Mouse (Mus musculus): ENCODE data around the gene Wdr24. TPM values are rescaled to one million over a fixed set of nuclear protein-coding genes. Genes with fewer than 3 reads are reported as not detected.

Gene Wdr24
- total RNA-seq, 2 experiments from 2014 or later: 26.8 to 30.9 TPM

GRCm38 (mm10) chr17:25842509-25842908 lies 19.1 kb downstream of the Wdr24 start:
- H3K27ac ChIP-seq: no peak overlapping the region
- no peak overlapping the region for H3K4me3 ChIP-seq
- DNase-seq (ENCODE audit: extremely low spot score in 1 of 2, low spot score in 2 of 2): no peak
- no peak for TF ChIP-seq CTCF (IDR thresholded peaks at IDR 0.05)
- intact Hi-C loops (cut with DNase I): no loop called here

DNA sequence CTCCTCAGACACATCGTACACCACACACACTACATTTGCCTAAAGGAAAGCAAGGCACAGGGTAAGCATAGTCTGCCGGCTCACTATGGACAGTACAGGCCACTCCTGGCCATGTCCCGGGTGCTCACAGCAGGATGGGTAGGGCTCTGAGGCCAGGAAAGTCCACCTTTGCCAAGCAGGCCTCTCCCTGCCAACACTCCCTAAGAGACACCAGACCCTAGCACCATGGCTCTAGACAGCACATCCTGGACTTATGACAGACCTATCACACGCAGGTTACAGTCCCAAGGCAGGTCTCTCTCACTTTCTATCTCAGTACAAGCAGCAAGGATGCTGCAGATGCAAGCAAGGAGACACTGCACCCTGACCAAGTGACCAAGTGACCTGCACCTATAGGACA lies 19.7 kb downstream of the Wdr24 start:
- intact Hi-C loops (cut with DNase I): no loop called here
- no peak for DNase-seq (ENCODE audit: extremely low spot score in 1 of 2, low spot score in 2 of 2)
- TF ChIP-seq CTCF (IDR thresholded peaks at IDR 0.05): no peak
- Histone ChIP-seq H3K27ac (no peak overlapping the region), H3K4me3 (peak overlapping the region; percentile 85)

GRCm38 (mm10) chr17:25843636-25844395 lies 20.4 kb downstream of the Wdr24 start:
- DNase-seq (ENCODE audit: extremely low spot score in 1 of 2, low spot score in 2 of 2): peak in 1 of 2 experiments; percentile 39
- no peak; the same call in 1 of the 2 replicates for TF ChIP-seq CTCF (IDR thresholded peaks at IDR 0.05)
- Histone ChIP-seq H3K4me3 (peak overlapping the region; percentile 85), H3K27ac (peak overlapping the region; percentile 92)
- intact Hi-C loops (cut with DNase I): no loop called here

- H3K27ac ChIP-seq: peak within 1 kb of the TSS; percentile 92
- peak within 1 kb of the TSS; percentile 85 for H3K4me3 ChIP-seq
- peak; percentile 52 for TF ChIP-seq CTCF (IDR thresholded peaks at IDR 0.05)
- DNase-seq (ENCODE audit: extremely low spot score in 1 of 2, low spot score in 2 of 2): peak; percentile 93 to 94
- intact Hi-C loops (cut with DNase I): no loop called here
These were observed 21.0 kb downstream of the Wdr24 start, which contains the start of gene Rhot2 for GRCm38 (mm10) chr17:25844396-25844901. Rhot2 (minus strand) TSS chr17:25844851.

DNA sequence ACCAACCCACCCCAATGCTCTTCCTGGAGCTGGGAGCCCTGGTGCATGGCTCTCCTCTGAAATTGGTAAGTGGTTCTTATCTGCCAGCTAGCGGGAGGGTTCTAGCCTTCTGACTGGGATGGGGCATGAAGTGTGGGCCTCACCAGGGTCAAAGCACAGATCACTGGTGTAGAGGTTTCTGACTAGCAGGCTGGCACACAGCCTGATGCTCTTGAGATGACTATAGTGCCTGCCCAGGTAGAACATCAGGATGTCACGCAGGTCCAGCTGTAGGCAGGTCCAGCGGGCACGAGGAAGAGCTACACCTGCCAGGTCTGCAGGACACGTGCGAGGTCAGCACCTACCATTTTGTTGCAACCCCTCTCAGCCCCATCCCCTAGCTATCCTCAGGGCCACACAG lies 36.8 kb downstream of the Wdr24 start:
- Histone ChIP-seq H3K4me3 (no peak overlapping the region), H3K27ac (no peak overlapping the region)
- no peak for DNase-seq (ENCODE audit: extremely low spot score in 1 of 2, low spot score in 2 of 2)
- intact Hi-C loops (cut with DNase I): no loop called here
- no peak for TF ChIP-seq CTCF (IDR thresholded peaks at IDR 0.05)

GRCm38 (mm10) chr17:25860832-25861703 lies 37.6 kb downstream of the Wdr24 start, which contains the start of gene Wdr90:
Wdr90 (minus strand) TSS chr17:25861501.
- H3K27ac ChIP-seq: peak within 1 kb of the TSS; percentile 97
- peak within 1 kb of the TSS; percentile 73 for H3K4me3 ChIP-seq
- intact Hi-C loops (cut with DNase I): no loop called here
- peak; percentile 22; the same call in 1 of the 2 replicates for TF ChIP-seq CTCF (IDR thresholded peaks at IDR 0.05)
- DNase-seq (ENCODE audit: extremely low spot score in 1 of 2, low spot score in 2 of 2): peak; percentile 93 to 94

GRCm38 (mm10) chr17:25861704-25862612 lies 38.5 kb downstream of the Wdr24 start:
- intact Hi-C loops (cut with DNase I): no loop called here
- H3K4me3 ChIP-seq: peak overlapping the region; percentile 73
- DNase-seq (ENCODE audit: extremely low spot score in 1 of 2, low spot score in 2 of 2): no peak
- TF ChIP-seq CTCF (IDR thresholded peaks at IDR 0.05): no peak
- peak overlapping the region; percentile 97 for H3K27ac ChIP-seq

DNA sequence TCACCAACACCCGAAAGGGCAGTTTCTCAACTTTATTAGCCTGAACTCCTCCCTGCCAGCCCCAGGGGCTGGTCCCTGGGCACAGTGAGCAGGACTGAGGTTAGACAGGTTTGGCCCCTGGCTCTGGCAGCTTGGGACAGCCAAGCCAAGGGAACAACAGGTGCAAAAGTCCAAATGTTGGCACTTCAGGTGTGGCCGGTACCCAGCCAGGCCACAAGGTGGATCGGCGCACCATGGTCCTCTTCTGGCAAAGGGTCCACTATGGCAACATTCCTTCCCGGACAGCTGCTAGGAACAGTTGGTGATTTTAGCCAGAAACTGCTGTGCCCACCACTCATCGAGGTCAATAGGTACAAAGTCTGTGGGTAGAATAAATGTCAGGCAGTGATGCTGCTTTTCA lies 40.3 kb downstream of the Wdr24 start:
- no peak for DNase-seq (ENCODE audit: extremely low spot score in 1 of 2, low spot score in 2 of 2)
- intact Hi-C loops (cut with DNase I): no loop called here
- Histone ChIP-seq H3K27ac (no peak overlapping the region), H3K4me3 (no peak overlapping the region)
- no peak for TF ChIP-seq CTCF (IDR thresholded peaks at IDR 0.05)

DNA sequence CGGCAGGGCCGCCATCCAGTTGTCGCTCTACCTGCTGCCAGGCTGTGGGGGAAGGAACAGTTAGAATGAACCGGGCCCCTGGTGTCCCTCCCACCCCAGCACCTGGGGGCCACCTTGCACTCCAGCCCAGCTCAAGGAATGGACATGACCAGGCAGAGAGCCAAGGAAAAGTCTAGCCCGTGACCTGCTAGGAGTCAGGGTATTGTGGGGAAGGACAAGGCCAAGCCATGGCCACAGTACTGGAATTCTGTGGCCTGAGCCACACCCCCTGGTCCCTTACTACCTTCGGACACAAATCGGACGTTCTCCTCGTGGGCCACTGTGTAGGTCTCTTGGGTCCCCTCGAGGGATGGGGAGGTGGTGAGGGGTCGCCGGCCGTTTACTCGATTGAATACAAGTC lies 40.9 kb downstream of the Wdr24 start:
- TF ChIP-seq CTCF (IDR thresholded peaks at IDR 0.05): no peak
- no peak for DNase-seq (ENCODE audit: extremely low spot score in 1 of 2, low spot score in 2 of 2)
- no peak overlapping the region for H3K27ac ChIP-seq
- intact Hi-C loops (cut with DNase I): no loop called here
- no peak overlapping the region for H3K4me3 ChIP-seq

GRCm38 (mm10) chr17:25865288-25865687 lies 41.9 kb downstream of the Wdr24 start:
- no peak overlapping the region for H3K27ac ChIP-seq
- DNase-seq (ENCODE audit: extremely low spot score in 1 of 2, low spot score in 2 of 2): no peak
- intact Hi-C loops (cut with DNase I): no loop called here
- TF ChIP-seq CTCF (IDR thresholded peaks at IDR 0.05): no peak
- no peak overlapping the region for H3K4me3 ChIP-seq

GRCm38 (mm10) chr17:25866172-25866571 lies 42.7 kb downstream of the Wdr24 start:
- Histone ChIP-seq H3K27ac (no peak overlapping the region), H3K4me3 (no peak overlapping the region)
- no peak for DNase-seq (ENCODE audit: extremely low spot score in 1 of 2, low spot score in 2 of 2)
- no peak for TF ChIP-seq CTCF (IDR thresholded peaks at IDR 0.05)
- intact Hi-C loops (cut with DNase I): no loop called here
